Mouse (Mus musculus) adrenal gland, postnatal 4 days (tissue): Measurements from ENCODE around the gene Cdc42ep4. TPM values are rescaled to one million over a fixed set of nuclear protein-coding genes. Genes with fewer than 3 reads are reported as not detected.

Source experiments
- DNase-seq, 2 experiments: peaks; one replicate each; pipeline ENCODE4 v3.0.0; 2021 to 2022; ENCODE audit warnings: low spot score in 2 of 2, mixed read lengths in 2 of 2
- total RNA-seq, 2 experiments: library from RNA; stranded (reverse); gene quantifications; 2 replicates each; pipeline ENCODE4 v1.2.3; 2021

Cdc42ep4 gene
- total RNA-seq, 2 experiments from 2014 or later: 86.9 to 95.5 TPM

- no peak for DNase-seq
Observed at GRCm38 (mm10) chr11:113778733-113779679, 27.3 kb upstream of the Cdc42ep4 start.

GRCm38 (mm10) chr11:113777878-113778464 lies 26.3 kb upstream of the Cdc42ep4 start:
- DNase-seq: no peak

DNA sequence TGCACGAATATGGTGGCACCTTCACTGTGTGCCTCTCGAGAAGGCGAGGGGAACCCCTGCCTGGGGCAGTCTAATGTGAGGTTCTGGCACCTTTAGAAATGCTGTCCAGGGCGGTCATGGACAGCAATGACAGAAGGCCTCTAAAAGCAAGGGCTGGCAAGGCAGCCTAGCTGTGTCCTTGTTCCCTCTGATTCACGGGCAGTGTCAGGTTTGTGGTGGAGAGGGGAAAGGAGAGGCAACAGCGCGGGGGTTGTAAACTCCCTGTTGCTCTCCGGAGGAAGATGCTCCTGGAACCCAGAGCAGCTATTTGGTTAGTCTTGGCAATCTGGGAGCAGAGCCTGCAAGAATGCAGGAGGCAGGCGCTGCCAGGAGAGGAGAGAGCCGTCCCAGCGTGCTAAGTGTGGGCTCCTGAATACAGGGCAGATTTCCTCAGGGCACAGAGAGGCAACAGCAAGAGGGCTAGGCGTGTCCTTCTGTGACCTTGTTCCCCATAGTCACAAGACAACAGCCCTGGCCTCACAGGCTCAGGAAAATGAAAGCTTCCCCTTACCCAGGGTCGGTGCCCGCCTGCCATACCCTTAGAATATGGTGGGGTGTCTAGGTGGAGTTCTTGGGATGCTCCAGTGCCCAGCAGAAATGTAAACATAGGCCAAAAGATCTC lies 25.3 kb upstream of the Cdc42ep4 start:
- DNase-seq: no peak

GRCm38 (mm10) chr11:113774773-113775172 lies 23.1 kb upstream of the Cdc42ep4 start:
- DNase-seq: no peak

GRCm38 (mm10) chr11:113773191-113773590 lies 21.5 kb upstream of the Cdc42ep4 start:
- DNase-seq: no peak

- no peak for DNase-seq
Observed at GRCm38 (mm10) chr11:113771187-113771586, 19.5 kb upstream of the Cdc42ep4 start.

DNA sequence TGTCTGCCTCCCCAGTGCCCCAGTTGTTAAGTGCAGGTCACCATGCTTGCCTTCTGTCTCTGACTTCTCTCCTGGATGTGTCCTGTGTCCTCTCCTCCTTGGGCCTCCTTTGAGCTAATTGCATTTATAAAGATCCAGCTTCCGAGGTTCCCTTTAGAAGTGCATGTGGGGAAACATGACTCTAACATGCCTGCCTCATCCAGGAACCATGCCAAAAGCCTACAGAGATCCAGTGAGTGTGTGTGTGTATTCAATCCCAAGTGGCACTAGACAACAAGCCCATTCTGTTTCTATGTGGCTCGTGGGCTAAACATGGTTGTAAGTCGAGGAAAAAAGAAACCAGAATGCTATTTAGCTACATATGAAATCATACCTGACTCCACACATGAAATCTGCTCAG lies 16.7 kb upstream of the Cdc42ep4 start:
- no peak for DNase-seq

DNA sequence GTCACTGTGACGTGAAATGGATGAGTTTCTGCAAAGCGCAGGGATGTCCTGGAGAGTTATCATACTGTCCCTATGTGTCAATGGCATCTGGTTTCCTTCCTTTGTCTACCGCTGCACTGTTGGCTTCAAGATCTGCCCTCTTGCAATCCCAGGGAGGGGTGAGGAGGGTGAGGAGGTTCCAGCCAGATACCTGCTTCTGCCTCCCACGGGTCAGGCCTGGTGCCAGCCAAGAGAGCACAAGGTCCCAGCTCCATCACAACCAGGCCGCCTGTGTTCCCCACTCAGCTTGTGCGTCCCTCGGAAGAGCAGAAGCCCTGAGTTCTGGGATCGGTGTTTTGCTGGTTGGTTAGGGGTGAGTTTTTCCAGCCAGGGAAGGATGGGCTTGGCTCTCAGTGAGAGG lies 15.6 kb upstream of the Cdc42ep4 start:
- no peak for DNase-seq

DNA sequence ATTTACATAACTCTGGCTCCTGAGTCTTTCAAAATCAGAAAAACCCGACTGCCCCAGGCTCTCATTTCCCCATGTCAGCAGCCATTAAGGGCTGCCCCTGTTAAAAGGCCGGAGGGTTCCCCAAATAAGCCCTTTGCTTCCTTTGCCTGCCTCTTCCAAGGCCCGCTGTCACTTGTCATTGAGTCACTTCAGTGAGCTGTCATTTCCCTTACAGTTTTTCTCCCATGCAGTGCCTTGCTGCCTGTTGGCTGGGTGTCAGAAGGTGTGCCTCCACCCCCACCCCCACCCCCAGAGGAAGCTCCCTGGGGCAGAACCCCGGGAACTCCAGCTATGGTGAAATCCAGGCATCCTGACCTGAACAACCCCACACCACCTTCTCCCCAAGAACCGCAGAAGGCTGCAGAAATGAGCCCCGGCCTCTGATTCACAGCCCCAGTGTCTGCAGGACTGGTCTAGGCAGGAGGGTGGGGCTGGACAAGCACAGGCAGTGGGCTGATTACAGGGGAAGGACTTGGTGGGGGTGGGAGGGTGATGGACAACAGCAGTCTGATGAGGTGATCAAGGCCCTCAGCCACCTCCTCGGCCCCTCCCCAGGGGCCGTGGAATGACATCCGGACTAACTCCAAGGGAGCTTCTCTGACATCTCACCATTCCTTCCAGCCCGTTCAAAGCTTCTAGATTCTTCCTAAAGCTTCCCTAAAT lies 14.8 kb upstream of the Cdc42ep4 start:
- no peak for DNase-seq

GRCm38 (mm10) chr11:113764132-113764849 lies 12.6 kb upstream of the Cdc42ep4 start:
- no peak for DNase-seq

- no peak for DNase-seq
Observed at GRCm38 (mm10) chr11:113763449-113763848, 11.8 kb upstream of the Cdc42ep4 start.

DNA sequence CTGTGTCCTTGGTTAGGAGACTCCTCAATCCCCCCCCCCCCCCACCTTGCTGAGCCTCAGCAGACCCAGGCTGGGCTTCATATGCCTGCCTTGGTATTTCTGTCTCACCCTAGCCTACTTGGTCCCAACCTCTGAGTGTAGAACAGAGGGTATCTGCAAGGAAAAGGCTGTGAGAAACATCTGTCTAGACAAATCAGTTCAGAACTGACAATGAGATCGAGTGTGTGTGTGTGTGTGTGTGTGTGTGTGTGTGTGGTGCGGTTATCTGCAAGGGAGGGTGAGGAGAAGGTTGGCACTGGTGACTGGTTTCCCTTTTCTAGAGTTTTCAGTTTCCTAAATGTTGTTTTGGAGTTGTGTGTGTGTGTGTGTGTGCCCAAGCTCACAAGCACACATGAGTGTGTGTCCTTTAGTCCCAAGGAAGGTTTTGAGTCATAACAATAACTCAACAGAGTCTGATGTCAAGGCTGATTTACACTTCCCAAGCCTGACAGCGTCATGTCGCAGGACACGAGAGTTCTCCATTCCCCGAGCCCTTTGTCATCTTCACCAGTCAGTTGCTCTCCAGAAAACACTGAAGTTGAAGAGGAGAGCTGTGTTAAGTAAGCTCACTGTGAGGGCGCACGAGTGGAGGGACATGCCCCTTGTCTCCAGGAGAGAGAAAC lies 10.6 kb upstream of the Cdc42ep4 start:
- DNase-seq: no peak

- DNase-seq: no peak
Observed at GRCm38 (mm10) chr11:113761646-113762045, 10.0 kb upstream of the Cdc42ep4 start.

GRCm38 (mm10) chr11:113760476-113760875 lies 8.8 kb upstream of the Cdc42ep4 start:
- no peak for DNase-seq

DNA sequence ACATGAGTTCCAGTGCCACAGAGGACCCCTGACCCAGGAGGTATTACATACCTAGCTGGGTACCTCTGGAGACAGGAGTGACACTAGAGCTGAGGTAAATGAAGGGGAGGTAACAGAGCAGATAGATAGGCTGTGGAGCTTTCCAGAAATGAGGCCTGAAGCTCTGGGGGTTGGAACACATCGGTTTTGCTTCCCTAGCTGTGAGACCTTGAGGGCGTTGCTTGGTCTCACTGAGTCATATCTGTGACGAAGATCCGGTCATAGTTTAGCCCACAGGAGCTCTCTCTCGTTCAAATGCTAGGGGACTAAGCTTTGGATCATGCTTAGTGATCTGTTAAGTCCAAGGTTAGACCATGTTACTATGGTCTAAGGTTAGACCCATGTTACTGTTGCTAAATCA lies 7.2 kb upstream of the Cdc42ep4 start:
- DNase-seq: no peak

DNA sequence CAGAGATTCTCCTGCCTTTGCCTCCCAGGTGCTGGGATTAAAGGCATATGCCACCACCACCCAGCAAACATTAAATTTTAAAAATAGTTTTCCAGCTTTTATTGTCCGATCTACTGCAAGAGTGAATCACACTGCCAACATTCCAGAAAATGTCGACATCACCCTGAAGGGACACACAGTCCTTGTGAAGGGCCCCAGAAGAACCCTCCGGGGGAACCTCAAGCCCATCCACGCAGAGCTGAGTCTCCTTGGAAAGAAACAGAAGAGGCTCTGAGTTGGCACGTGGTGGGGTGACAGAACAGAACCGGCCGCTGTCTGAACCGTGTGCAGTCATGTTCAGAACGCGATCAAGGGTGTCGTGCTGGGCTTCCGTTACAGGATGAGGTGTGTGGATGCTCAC lies 4.9 kb upstream of the Cdc42ep4 start:
- no peak for DNase-seq

DNA sequence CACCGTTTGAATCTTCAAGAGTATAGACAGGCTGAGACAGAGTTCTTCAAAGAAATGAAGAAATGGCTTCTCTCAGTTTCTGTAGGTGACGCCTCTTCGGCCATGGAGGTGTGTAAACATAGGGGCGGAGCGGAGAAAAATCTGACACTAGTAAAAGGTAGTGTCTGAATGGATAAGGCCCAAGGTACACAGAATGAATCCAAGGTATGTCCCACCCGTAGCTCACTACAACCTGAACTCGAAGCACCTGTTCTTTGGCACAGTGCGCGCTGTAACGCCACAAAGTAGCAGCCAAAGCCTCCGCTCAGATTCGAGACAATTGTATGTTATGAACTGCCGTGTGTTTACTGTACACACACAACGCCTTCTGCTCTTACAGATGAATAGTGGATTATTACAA lies 4.2 kb upstream of the Cdc42ep4 start:
- DNase-seq: no peak

DNA sequence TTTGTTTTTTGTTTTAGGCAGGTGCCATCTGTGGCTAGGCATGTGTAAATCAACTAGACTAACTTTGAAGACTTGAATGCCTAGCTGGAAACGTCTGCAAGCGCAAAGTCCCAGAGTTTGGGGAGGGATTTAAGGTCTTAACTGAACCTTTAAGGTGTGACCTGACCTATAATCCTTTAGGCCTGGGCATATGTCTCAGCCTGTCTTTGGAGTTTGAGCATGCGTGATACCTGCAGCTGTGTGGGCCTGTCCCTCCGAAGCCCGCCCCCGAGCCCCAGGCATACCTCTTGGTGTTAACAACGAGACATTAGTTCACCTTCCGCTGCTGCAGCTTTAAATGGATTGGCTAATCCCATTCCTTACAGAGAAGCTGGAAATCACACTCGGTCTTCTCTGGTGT lies 3.2 kb upstream of the Cdc42ep4 start:
- DNase-seq: no peak

GRCm38 (mm10) chr11:113752685-113753430 lies 1.2 kb upstream of the Cdc42ep4 start:
- DNase-seq: no peak
